Comparison of ENCODE assay signal across 14 mouse cellular contexts in the genomic region with DNA sequence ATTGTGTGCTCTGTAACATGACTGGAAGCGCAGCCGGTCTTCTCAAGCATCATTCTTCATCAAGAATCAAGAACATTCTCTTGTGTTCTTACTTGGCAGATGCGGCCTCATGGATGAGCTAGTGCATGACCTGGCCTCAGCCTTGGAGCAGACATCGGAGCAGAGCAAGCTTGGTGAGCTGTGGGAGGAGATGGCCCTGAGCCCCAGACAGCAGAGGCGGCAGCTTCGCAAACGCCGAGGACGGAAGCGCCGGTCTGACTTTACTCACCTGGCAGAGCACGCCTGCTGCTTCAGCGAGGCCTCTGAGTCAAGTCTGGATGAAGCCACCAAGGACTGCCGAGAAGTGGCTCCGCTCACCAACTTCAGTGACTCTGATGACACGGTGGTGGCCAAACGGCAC.
"Had no signal": no experiment of that assay in that cellular context is flagged by ENCODE, and none has a peak within 500 bp of the region (broad histone marks: within the 10 kb centered on the region; RNA-seq: fewer than 3 reads in every experiment).

No protein-coding gene starts in this region.

- H3K27ac ChIP-seq: kidney, embryonic 15.5 days; left cerebral cortex, adult 2 months; liver, embryonic 13.5 days; lung, embryonic 15.5 days; midbrain, embryonic 13.5 days; neural tube, embryonic 15.5 days; stomach, postnatal 0 days had no signal

- H3K4me2 ChIP-seq: kidney, embryonic 15.5 days; liver, embryonic 13.5 days; lung, embryonic 15.5 days had no signal

- ATAC-seq: liver, postnatal 0 days; midbrain, embryonic 13.5 days had no signal

- H3K9me3 ChIP-seq: kidney, embryonic 15.5 days; liver, embryonic 13.5 days; lung, embryonic 15.5 days; midbrain, embryonic 13.5 days; neural tube, embryonic 15.5 days had no signal

- H3K27me3 ChIP-seq: kidney, embryonic 15.5 days; liver, embryonic 13.5 days; lung, embryonic 15.5 days; midbrain, embryonic 13.5 days; neural tube, embryonic 15.5 days had no signal

- H3K9ac ChIP-seq: kidney, embryonic 15.5 days; liver, embryonic 13.5 days; liver, postnatal 0 days; lung, embryonic 15.5 days; midbrain, embryonic 13.5 days; neural tube, embryonic 15.5 days had no signal

- H3K4me3 ChIP-seq: kidney, embryonic 15.5 days; left cerebral cortex, adult 2 months; liver, embryonic 13.5 days; lung, embryonic 15.5 days; midbrain, embryonic 13.5 days; neural tube, embryonic 15.5 days had no signal

- DNase-seq: kidney, postnatal 14 days; liver; liver, embryonic 13.5 days; liver, postnatal 0 days; lung, postnatal 14 days; right cerebral cortex, adult 18-20 months; thymus, adult 2 months; thymus, postnatal 25 days had no signal
